Mouse (Mus musculus): Measurements from ENCODE around the gene Ctcfl. TPM values are rescaled to one million over a fixed set of nuclear protein-coding genes. Genes with fewer than 3 reads are reported as not detected.

The Ctcfl gene
- not detected in 2 replicates for total RNA-seq (2015; ENCODE audit: low replicate concordance)
- not detected in 2 replicates for total RNA-seq (2017; ENCODE audit: low replicate concordance)

GRCm38 (mm10) chr2:173119023-173119944 is at the start of gene Ctcfl:
Gene Ctcfl (minus strand): TSS chr2:173119525.
- peak; percentile 58 for ATAC-seq (replicated peaks; ENCODE audit: low FRiP score, poor library complexity, severe bottlenecking)

GRCm38 (mm10) chr2:173168411-173168851 is 49.1 kb upstream of the Ctcfl start:
- ATAC-seq (replicated peaks; ENCODE audit: low FRiP score, poor library complexity, severe bottlenecking) = no peak

- ATAC-seq (replicated peaks; ENCODE audit: low FRiP score, poor library complexity, severe bottlenecking) = no peak
Measured at GRCm38 (mm10) chr2:173165357-173165756, 46.0 kb upstream of the Ctcfl start.

GRCm38 (mm10) chr2:173164946-173165345 is 45.6 kb upstream of the Ctcfl start:
- ATAC-seq (replicated peaks; ENCODE audit: low FRiP score, poor library complexity, severe bottlenecking) = no peak

- no peak for ATAC-seq (replicated peaks; ENCODE audit: low FRiP score, poor library complexity, severe bottlenecking)
Measured at GRCm38 (mm10) chr2:173164358-173164757, 45.0 kb upstream of the Ctcfl start.

- no peak for ATAC-seq (replicated peaks; ENCODE audit: low FRiP score, poor library complexity, severe bottlenecking)
Measured at GRCm38 (mm10) chr2:173163380-173163779, 44.1 kb upstream of the Ctcfl start.

DNA sequence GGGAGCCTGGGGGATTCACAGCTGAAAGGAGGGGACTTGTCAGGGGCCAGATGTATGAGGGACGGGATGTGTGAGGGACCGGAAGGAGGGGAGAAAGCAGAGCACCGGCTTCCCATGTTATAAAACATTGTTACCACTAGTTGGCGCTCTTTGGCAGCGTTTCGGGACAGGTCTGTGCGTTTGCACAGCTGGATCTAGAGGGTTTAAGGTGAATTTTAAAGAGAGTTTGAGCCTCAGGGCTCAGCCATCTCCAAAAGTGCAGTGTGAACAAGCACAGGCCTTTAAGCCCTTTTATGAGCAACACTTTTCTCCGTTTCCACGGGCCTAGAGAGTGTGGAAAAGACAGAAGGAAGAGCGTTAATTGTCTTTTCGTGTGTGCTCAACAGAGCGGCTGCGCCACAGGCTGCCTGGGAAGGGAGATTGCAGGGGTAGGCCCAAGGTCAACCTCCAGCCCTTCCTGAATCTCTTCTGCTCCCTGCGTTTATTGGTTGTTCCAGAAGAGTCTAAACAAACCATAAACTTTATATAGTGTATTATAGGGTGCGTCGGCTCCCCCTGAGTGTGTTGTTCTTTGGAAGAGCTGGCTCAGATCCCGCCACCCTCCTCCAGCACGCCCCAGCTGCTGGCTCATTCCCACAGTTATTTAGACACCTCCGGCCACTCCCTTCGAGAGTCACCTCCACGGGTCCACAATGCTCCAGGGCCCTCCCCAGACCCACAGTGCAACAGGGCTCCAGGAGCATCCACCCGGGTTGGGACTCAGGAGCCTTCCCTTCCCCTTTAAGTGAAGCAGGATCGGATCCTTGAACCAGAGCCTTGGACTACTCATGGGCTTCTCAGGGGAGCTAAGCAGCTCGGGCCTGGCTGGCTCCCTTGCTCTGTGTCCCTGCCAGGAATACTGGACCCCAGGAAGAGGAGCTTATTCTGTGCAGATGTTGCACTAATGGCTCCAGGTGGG is 40.3 kb upstream of the Ctcfl start:
- peak; percentile 79 for ATAC-seq (replicated peaks; ENCODE audit: low FRiP score, poor library complexity, severe bottlenecking)

DNA sequence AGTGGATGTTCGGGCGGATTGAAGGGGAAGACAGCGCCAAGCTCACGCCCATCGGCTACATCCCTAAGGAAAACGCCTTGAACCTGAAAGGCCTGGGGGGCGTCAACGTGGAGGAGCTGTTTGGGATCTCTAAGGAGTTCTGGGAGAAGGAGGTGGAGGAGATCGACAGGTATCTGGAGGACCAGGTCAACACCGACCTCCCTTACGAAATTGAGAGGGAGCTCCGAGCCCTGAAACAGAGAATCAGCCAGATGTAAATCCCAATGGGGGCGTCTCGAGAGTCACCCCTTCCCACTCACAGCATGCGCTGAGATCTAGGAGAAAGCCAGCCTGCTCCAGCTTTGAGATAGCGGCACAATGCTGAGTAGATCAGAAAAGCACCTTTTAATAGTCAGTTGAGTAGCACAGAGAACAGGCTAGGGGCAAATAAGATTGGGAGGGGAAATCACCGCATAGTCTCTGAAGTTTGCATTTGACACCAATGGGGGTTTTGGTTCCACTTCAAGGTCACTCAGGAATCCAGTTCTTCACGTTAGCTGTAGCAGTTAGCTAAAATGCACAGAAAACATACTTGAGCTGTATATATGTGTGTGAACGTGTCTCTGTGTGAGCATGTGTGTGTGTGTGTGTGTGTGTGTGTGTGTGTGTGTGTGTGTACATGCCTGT is 39.2 kb upstream of the Ctcfl start:
- no peak for ATAC-seq (replicated peaks; ENCODE audit: low FRiP score, poor library complexity, severe bottlenecking)

- no peak for ATAC-seq (replicated peaks; ENCODE audit: low FRiP score, poor library complexity, severe bottlenecking)
Measured at GRCm38 (mm10) chr2:173157871-173158270, 38.5 kb upstream of the Ctcfl start.

- no peak for ATAC-seq (replicated peaks; ENCODE audit: low FRiP score, poor library complexity, severe bottlenecking)
Measured at GRCm38 (mm10) chr2:173157376-173157775, 38.1 kb upstream of the Ctcfl start.

- ATAC-seq (replicated peaks; ENCODE audit: low FRiP score, poor library complexity, severe bottlenecking) = no peak
Measured at GRCm38 (mm10) chr2:173156923-173157322, 37.6 kb upstream of the Ctcfl start.

DNA sequence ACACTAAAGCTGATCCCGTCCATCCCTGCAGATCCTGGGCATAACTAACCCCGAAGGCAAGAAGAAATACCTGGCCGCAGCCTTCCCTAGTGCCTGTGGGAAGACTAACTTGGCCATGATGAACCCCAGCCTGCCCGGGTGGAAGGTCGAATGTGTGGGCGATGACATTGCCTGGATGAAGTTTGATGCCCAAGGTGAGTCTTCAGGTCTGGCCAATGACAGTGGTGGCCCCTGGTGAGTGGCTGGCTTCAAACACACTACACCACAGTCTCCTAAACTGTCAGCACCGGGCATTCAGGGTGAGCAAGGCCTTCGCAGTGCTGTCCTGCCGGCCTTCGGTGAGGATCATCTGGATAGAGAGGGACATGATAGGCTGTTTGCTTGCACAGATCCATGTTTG is 36.6 kb upstream of the Ctcfl start:
- no peak for ATAC-seq (replicated peaks; ENCODE audit: low FRiP score, poor library complexity, severe bottlenecking)

DNA sequence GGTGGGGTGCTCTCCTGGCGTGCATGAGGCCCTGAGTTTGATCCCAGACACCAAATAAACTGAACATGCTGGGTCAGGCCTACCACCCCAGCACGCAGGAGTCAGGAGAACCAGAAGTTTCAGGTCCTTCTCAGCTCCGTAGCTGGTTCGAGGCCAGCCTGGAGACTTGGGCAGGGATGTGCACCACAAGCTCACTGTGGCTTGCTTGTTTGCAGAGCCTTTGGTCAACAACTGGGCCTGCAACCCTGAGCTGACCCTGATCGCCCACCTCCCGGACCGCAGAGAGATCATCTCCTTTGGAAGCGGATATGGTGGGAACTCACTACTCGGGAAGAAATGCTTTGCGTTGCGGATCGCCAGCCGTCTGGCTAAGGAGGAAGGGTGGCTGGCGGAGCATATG is 35.6 kb upstream of the Ctcfl start:
- no peak for ATAC-seq (replicated peaks; ENCODE audit: low FRiP score, poor library complexity, severe bottlenecking)

GRCm38 (mm10) chr2:173154513-173154912 is 35.2 kb upstream of the Ctcfl start:
- no peak for ATAC-seq (replicated peaks; ENCODE audit: low FRiP score, poor library complexity, severe bottlenecking)

DNA sequence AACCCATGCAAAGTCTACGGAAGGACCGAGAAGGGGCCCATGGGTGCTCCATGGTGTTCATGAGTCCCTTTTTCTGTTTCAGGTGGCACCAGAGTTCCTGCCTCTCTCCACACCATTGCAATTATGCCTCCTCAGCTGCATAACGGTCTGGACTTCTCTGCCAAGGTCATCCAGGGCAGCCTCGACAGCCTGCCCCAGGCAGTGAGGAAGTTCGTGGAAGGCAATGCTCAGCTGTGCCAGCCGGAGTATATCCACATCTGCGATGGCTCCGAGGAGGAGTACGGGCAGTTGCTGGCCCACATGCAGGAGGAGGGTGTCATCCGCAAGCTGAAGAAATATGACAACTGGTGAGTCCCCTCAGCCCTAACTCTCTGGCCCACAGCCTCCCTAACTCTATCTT is 33.9 kb upstream of the Ctcfl start:
- no peak for ATAC-seq (replicated peaks; ENCODE audit: low FRiP score, poor library complexity, severe bottlenecking)

DNA sequence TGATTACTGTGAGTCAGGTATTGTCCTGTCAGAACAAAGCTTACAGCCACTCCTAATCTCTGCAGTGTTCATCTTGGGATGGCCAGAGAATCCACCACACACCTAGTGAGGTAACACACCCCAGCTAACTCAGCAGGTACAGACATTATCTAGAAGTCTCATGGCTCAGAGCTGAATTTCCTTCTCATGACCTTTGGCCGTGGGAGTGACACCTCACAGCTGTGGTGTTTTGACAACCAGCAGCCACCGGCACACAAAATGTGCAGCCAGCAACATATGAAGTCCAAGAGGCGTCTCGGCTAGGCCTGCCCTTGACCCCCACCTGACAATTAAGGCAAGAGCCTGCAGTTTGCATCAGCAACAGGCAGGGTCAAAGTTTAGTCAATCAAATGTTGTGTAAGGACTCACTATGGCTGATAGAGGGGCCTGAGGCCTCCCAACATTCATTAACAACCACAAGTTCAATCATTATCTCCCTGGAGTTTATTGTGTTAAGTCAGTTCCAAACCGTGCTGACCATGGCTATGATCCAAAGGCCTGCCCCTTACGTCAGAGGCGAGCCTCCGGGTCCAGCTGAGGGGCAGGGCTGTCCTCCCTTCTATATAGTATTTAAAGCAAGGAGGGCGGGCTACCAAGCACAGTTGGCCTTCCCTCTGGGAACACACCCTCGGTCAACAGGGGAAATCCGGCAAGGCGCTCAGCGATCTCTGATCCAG is 33.3 kb upstream of the Ctcfl start, which contains the start of gene Pck1:
Gene Pck1 (plus strand): TSS at position 613 of the 716 bp plus-strand sequence.
- no peak for ATAC-seq (replicated peaks; ENCODE audit: low FRiP score, poor library complexity, severe bottlenecking)

DNA sequence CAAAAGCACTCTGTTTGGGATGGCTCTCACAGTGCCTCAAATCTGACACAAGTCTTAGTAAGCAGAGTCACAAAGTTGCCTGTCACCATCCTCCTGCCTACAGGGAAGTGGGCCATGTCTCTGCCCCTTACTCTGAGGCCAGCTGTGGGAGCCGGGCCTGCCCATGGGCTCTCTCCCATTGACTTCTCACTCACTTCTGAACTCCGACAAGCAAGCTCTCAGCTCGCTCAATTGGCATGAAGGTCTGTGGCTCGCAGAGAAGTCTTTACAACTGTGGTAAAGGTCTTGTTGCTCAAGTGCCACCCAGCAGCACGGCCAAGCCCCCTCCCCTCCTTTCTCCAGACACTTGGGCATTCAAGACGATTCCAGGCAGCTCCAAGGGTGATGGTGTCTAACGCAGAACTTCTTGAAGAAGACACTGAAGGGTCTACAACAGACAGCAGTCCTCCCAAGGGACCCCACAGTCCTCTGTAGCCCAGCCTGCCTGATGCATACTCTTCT is 32.5 kb upstream of the Ctcfl start:
- ATAC-seq (replicated peaks; ENCODE audit: low FRiP score, poor library complexity, severe bottlenecking) = no peak

DNA sequence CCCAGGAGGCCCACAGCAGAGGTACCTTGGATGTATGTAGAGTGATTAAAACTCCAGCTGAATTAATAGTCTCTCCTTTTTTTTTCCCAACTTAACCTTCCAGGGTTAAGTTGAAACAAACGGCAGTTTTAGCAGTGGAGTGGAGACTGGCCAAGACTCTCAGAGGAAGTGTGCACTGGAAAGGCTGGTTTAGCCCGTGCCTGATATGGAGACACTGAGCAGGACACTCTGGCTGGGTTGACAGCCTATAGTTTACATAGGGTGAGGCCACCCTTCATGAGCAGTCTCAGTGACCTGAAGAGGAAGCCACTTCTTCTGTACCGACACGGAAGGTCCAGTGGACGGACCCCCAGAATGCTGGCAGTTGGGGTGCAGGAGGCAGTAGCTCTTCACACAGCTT is 32.0 kb upstream of the Ctcfl start:
- ATAC-seq (replicated peaks; ENCODE audit: low FRiP score, poor library complexity, severe bottlenecking) = no peak

- no peak for ATAC-seq (replicated peaks; ENCODE audit: low FRiP score, poor library complexity, severe bottlenecking)
Measured at GRCm38 (mm10) chr2:173148001-173148400, 28.7 kb upstream of the Ctcfl start.
